Mouse (Mus musculus) bone marrow macrophage, adult 2 months (primary cell): ENCODE measurements around the gene Arhgap33.

Experiments used
- CTCF ChIP-seq: IDR thresholded peaks from 2 replicates; pipeline ENCODE4 v1.5.1; 2012; ENCODE audit warnings: low read depth, mild to moderate bottlenecking, low read length, moderate library complexity
- POLR2A ChIP-seq: IDR thresholded peaks from 2 replicates; pipeline ENCODE4 v1.6.1; 2012; ENCODE audit warnings: mild to moderate bottlenecking, low read depth, low read length, borderline replicate concordance

DNA sequence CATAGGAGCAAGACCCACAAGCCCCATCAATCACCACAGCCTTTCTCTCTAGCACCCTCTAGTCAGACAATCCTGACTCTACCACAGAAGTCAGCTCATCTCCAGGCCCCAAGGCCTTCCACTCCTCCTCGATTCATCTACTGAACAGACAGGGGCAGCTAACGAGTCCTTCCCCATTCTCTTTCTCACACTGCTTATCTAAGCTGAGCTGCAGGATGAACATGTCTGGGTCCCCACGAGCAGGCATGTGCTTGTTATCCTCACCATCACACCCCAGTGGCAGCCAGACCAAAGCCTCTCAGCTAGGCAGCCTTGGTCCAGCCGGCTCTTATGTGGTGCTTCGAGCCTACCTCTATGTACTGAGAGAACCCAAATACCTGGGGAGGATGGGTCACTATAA, 37.5 kb upstream of the Arhgap33 start:
- TF ChIP-seq POLR2A = no peak
- no peak for TF ChIP-seq CTCF
